Mouse (Mus musculus) cerebellum, postnatal 36 days (tissue): ENCODE measurements around the gene Mark4.

ENCODE experiments used
- DNase-seq, 2 experiments: peaks; one replicate each; pipeline ENCODE4 v3.0.0; 2021 to 2022; ENCODE audit warnings: mixed read lengths in 2 of 2

The Mark4 gene

GRCm38 (mm10) chr7:19432475-19432874 lies 26.1 kb downstream of the Mark4 start:
- no peak for DNase-seq

- no peak for DNase-seq
Observed at GRCm38 (mm10) chr7:19430402-19430801, 28.2 kb downstream of the Mark4 start.

GRCm38 (mm10) chr7:19429726-19430125 lies 28.9 kb downstream of the Mark4 start:
- DNase-seq = peak; percentile 63 to 64

- DNase-seq = no peak
Observed at GRCm38 (mm10) chr7:19427999-19428650, 30.5 kb downstream of the Mark4 start.

GRCm38 (mm10) chr7:19426888-19427287 lies 31.7 kb downstream of the Mark4 start:
- DNase-seq = no peak

GRCm38 (mm10) chr7:19426349-19426748 lies 32.3 kb downstream of the Mark4 start:
- DNase-seq = no peak

- no peak for DNase-seq
Observed at GRCm38 (mm10) chr7:19424051-19424450, 34.6 kb downstream of the Mark4 start.

- no peak for DNase-seq
Observed at GRCm38 (mm10) chr7:19423083-19423482, 35.5 kb downstream of the Mark4 start.

- DNase-seq = peak; percentile 79 to 85
Observed at GRCm38 (mm10) chr7:19420821-19421636, 37.6 kb downstream of the Mark4 start.

GRCm38 (mm10) chr7:19420121-19420520 lies 38.5 kb downstream of the Mark4 start:
- no peak for DNase-seq

- DNase-seq = no peak
Observed at GRCm38 (mm10) chr7:19416590-19416989, 42.0 kb downstream of the Mark4 start.

- no peak for DNase-seq
Observed at GRCm38 (mm10) chr7:19413525-19413924, 45.1 kb downstream of the Mark4 start.

GRCm38 (mm10) chr7:19411783-19412182 lies 46.8 kb downstream of the Mark4 start:
- DNase-seq = no peak

GRCm38 (mm10) chr7:19410766-19411344 lies 47.8 kb downstream of the Mark4 start:
- DNase-seq = no peak

GRCm38 (mm10) chr7:19409753-19410152 lies 48.9 kb downstream of the Mark4 start:
- DNase-seq = no peak

- DNase-seq = peak; percentile 81 to 84
Observed at GRCm38 (mm10) chr7:19405417-19405816, 53.2 kb downstream of the Mark4 start.

- no peak for DNase-seq
Observed at GRCm38 (mm10) chr7:19404476-19404875, 54.1 kb downstream of the Mark4 start, which contains the start of gene Ckm. TSS of gene Ckm (plus strand) at chr7:19404776.

GRCm38 (mm10) chr7:19403731-19404296 lies 54.8 kb downstream of the Mark4 start, which contains the start of gene Klc3:
TSS of gene Klc3 (minus strand) at chr7:19404104.
- peak in 1 of 2 experiments; percentile 37 for DNase-seq

- DNase-seq = no peak
Observed at GRCm38 (mm10) chr7:19402535-19403112, 56.0 kb downstream of the Mark4 start.

GRCm38 (mm10) chr7:19400946-19401345 lies 57.7 kb downstream of the Mark4 start:
- DNase-seq = no peak

- no peak for DNase-seq
Observed at GRCm38 (mm10) chr7:19399496-19400280, 58.9 kb downstream of the Mark4 start.

GRCm38 (mm10) chr7:19394484-19394883 lies 64.1 kb downstream of the Mark4 start:
- no peak for DNase-seq
